15 mouse cellular contexts compared by ENCODE assay signal in the genomic region with DNA sequence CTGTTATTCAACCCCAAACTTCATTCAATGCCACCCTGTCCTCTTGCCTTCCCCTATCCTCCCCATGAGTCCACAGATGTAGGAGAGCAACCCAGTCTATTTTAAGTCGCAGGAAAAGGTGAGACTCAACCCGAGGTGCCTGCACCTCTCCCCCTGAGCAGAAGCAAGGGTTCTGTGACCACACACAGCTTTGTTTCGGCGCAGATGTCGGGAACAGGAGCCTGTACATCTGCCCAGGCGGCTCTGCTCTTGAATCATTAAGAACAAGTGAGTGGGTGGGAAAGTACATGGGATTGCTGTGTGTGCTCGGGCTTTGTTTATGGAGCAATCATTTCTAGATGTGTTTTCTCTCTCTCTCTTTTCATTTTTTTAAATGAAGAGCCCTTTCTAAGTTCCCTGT.
"Had no signal": no experiment of that assay in that cellular context is flagged by ENCODE, and none has a peak within 500 bp of the region (broad histone marks: within the 10 kb centered on the region; RNA-seq: fewer than 3 reads in every experiment).

No protein-coding gene starts in this region.

- H3K36me3 ChIP-seq: kidney, embryonic 15.5 days; limb, embryonic 13.5 days; midbrain, embryonic 13.5 days; neural tube, embryonic 12.5 days had no signal

- DNase-seq: kidney, adult 2 months; kidney, postnatal 14 days; left cerebral cortex, postnatal 4 days; lung, adult 2 months; lung, postnatal 36 days; right cerebral cortex, postnatal 4 days; spleen, adult 18-20 months had no signal

- H3K9me3 ChIP-seq: kidney, embryonic 15.5 days; limb, embryonic 13.5 days; midbrain, embryonic 13.5 days; neural tube, embryonic 12.5 days had no signal

- H3K27ac ChIP-seq: limb, embryonic 13.5 days; liver, embryonic 14.5 days; midbrain, embryonic 13.5 days; neural tube, embryonic 12.5 days had no signal

- H3K4me3 ChIP-seq: limb, embryonic 13.5 days; midbrain, embryonic 13.5 days; myocyte; neural tube, embryonic 12.5 days had no signal

- H3K27me3 ChIP-seq: kidney, embryonic 15.5 days; limb, embryonic 13.5 days; neural tube, embryonic 12.5 days had no signal

- ATAC-seq: intestine, embryonic 16.5 days; lung, postnatal 0 days; midbrain, embryonic 13.5 days had no signal
